Mouse (Mus musculus): Measurements from ENCODE around the gene Nfia. TPM values are rescaled to one million over a fixed set of nuclear protein-coding genes. Genes with fewer than 3 reads are reported as not detected.

Nfia gene
- polyA plus RNA-seq, 1 experiment from 2014 or later, result 52.9 TPM

GRCm38 (mm10) chr4:98166379-98166778, 393.8 kb downstream of the Nfia start:
- no peaks in the 10 kb centered on the region for H3K36me3 ChIP-seq (ENCODE audit: control insufficient read depth, insufficient read depth, low read length)
- no peak for ATAC-seq (ENCODE audit: low read depth)
- 68% methylated on average over 3 of the region's 3 CpGs for WGBS

More at GRCm38 (mm10) chr4:98166379-98166778, 393.8 kb downstream of the Nfia start:
- no peaks in the 10 kb centered on the region for H3K27me3 ChIP-seq (ENCODE audit: control insufficient read depth, insufficient read depth, low read depth, low read length)
- H3K9ac ChIP-seq (ENCODE audit: low read length), result no peak overlapping the region
- no peak overlapping the region for H3K27ac ChIP-seq (ENCODE audit: low read length)
- H3K9me3 ChIP-seq (ENCODE audit: control insufficient read depth, low read length), result no peaks in the 10 kb centered on the region
- no peaks in the 10 kb centered on the region for H3K4me1 ChIP-seq (replicated peaks; ENCODE audit: control insufficient read depth, insufficient read depth, low read length)
- H3K4me2 ChIP-seq (ENCODE audit: low read depth, low read length), result no peak overlapping the region
- H3K4me3 ChIP-seq (ENCODE audit: low read length), result no peak overlapping the region

Other genes with a start within 250 kb of the Nfia start
- gene E130114P18Rik, start 5.3 kb downstream of the Nfia start, polyA plus RNA-seq (2015; fragmentation: Nextera tagmentation; extraction: Ambion mirVana), result 0.79 and 0.85 TPM in 2 replicates